Mouse (Mus musculus): ENCODE results near the gene Zfp568. TPM values are rescaled to one million over a fixed set of nuclear protein-coding genes. Genes with fewer than 3 reads are reported as not detected.

Zfp568 gene
- polyA plus RNA-seq, 1 experiment from 2014 or later, result 8.2 TPM

DNA sequence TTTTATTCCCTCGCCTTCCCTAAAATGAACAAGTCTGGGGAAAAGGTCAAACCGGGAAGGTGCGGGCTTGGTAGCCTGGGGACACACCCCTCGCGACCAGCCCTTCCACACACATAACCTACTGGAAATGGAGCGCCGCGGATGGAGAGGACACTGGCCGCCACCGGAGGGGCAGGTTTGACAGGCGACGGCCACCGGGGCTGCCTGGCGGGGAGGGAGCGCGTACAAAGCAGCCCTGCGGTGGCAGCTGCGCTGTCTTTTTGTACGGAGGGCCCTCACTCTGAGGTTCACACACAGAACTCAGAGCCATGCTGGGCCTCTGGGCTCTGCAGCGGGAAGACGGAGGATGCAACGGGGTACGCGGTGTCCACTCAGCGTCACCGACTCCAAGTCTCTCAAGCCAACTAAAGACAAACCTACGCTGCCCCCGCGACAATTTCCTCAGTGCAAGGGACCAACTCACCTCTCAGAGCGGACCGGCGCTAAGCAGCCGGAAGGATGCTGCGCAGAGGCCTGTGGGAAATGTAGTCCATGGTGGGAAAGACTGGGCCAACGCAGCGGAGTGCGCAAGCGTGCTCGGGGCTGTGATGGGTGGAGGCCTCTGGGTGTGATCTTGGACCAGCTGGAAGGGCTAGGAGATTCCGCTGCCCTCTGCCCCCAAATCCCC is 67.3 kb downstream of the Zfp568 start, which contains the start of gene Zfp14:
TSS of gene Zfp14 (minus strand) at position 499 of the 667 bp plus-strand sequence.
- Histone ChIP-seq H3K9ac (peak within 1 kb of the TSS; percentile 67), H3K27me3 (no peaks in the 10 kb centered on the region), H3K9me3 (replicated peaks) (no peaks in the 10 kb centered on the region), H3K36me3 (replicated peaks) (no peaks in the 10 kb centered on the region), H3K4me3 (replicated peaks) (peak within 1 kb of the TSS; percentile 73), H3K27ac (replicated peaks) (peak within 1 kb of the TSS; percentile 45; the same call in 1 of the 2 replicates), H3K4me2 (peak within 1 kb of the TSS; percentile 97), H3K4me1 (replicated peaks) (peaks cover 16% of the 10 kb centered on the region)
- WGBS (ENCODE audit: insufficient replicate concordance), result under 1% methylated on average over 40 of the region's 40 CpGs
- ATAC-seq (ENCODE audit: insufficient read depth), result peak; percentile 99

DNA sequence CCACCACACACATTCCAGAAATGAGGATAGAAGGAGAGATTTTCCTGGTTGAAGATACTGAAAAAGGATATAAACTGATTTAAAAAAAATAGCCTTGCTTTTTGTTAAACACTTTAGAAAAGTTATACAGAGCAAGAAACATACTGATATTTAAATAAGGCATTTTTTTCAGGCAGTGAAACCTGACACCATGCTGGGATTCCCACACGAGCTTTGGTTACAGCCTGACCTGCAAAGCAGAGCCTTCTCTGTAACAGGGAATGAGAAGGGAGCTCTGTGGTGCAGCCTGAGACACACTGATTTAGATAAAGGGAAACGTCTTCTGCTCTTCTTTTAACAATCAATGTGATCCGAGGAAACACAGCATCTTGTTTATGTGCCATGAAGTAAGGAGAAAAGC is 69.8 kb downstream of the Zfp568 start:
- H3K27me3 ChIP-seq, result no peaks in the 10 kb centered on the region
- no peak overlapping the region for H3K27ac ChIP-seq (replicated peaks)
- ATAC-seq (ENCODE audit: insufficient read depth), result no peak
- no peaks in the 10 kb centered on the region for H3K9me3 ChIP-seq (replicated peaks)
- H3K36me3 ChIP-seq (replicated peaks), result peaks cover 12% of the 10 kb centered on the region
- no peak overlapping the region for H3K4me2 ChIP-seq
- 12% methylated on average over 3 of the region's 3 CpGs for WGBS (ENCODE audit: insufficient replicate concordance)
- no peak overlapping the region for H3K9ac ChIP-seq
- no peak overlapping the region for H3K4me3 ChIP-seq (replicated peaks)
- peaks cover 16% of the 10 kb centered on the region for H3K4me1 ChIP-seq (replicated peaks)

DNA sequence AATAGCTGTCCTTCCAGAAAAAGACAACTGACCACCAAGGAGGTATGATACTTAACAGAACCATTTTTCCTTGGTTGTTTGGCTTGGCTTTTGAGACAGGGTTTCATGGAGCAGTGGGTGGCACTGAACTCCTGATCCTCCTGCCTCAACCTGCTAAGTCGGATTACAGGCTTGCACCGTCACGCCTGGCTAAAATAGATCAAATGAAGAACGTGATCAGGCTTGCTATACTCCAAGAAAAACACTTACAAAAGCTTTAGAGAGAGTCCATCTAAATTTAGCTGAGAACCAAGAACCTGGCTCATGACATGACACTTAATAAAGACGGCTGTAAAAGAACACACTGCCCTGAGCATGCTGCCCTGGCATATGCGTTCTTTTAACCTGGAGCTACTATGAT is 76.6 kb downstream of the Zfp568 start:
- Histone ChIP-seq H3K9me3 (replicated peaks) (no peaks in the 10 kb centered on the region), H3K4me2 (no peak overlapping the region), H3K4me1 (replicated peaks) (no peaks in the 10 kb centered on the region), H3K27me3 (no peaks in the 10 kb centered on the region), H3K36me3 (replicated peaks) (peaks cover 12% of the 10 kb centered on the region), H3K9ac (no peak overlapping the region), H3K4me3 (replicated peaks) (no peak overlapping the region), H3K27ac (replicated peaks) (no peak overlapping the region)
- WGBS (ENCODE audit: insufficient replicate concordance), result 76% methylated on average over 6 of the region's 6 CpGs
- ATAC-seq (ENCODE audit: insufficient read depth), result no peak

DNA sequence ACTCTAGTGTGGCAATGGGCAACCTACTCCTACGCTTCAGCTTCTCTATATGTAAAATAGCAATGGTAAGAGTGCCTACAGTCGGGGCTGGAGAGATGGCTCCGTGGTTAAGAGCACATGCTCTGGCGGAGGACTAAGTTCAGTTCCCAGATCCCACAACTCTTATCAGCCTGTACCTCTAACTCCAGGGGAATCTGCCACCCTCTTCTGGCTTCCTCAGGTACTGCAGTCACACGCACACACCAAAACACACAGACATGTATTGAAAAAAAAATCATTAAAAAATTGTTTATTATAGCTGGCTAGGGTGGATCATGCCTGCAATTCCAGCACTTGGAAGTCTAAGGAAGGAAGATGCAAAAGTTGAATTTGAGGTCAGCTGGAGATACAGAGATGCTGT is 78.7 kb downstream of the Zfp568 start:
- H3K36me3 ChIP-seq (replicated peaks), result peaks cover 4% of the 10 kb centered on the region; the same call in 1 of the 2 replicates
- H3K4me2 ChIP-seq, result no peak overlapping the region
- H3K27ac ChIP-seq (replicated peaks), result no peak overlapping the region
- H3K27me3 ChIP-seq, result no peaks in the 10 kb centered on the region
- no peak overlapping the region for H3K4me3 ChIP-seq (replicated peaks)
- WGBS (ENCODE audit: insufficient replicate concordance), result 72% methylated on average over 5 of the region's 5 CpGs
- no peaks in the 10 kb centered on the region for H3K4me1 ChIP-seq (replicated peaks)
- ATAC-seq (ENCODE audit: insufficient read depth), result no peak
- H3K9me3 ChIP-seq (replicated peaks), result no peaks in the 10 kb centered on the region
- H3K9ac ChIP-seq, result no peak overlapping the region

DNA sequence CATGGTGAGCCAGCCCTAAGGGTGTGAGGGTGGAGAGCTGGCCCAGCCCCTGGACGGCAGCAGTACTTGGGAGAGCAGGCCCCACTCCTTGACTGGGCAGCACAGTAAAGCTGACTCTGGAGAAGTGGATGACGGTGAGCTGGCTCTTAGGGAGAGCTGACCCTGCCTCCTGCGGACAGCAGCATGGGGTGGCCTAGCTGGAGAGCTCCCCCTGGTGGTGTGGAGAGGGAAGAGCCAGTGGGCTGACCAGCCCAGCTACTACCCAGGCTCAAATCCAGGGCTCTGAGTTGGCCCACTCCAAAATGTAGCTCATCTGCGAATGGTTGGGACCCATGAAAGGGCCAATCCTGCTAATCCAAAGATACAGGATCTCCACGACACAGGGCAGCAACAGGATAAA is 80.9 kb downstream of the Zfp568 start:
- H3K4me3 ChIP-seq (replicated peaks), result no peak overlapping the region
- no peaks in the 10 kb centered on the region for H3K4me1 ChIP-seq (replicated peaks)
- H3K9ac ChIP-seq, result no peak overlapping the region
- H3K36me3 ChIP-seq (replicated peaks), result peaks cover 4% of the 10 kb centered on the region; the same call in 1 of the 2 replicates
- H3K9me3 ChIP-seq (replicated peaks), result no peaks in the 10 kb centered on the region
- no peak for ATAC-seq (ENCODE audit: insufficient read depth)
- WGBS (ENCODE audit: insufficient replicate concordance), result 75% methylated on average over 5 of the region's 5 CpGs
- H3K27me3 ChIP-seq, result no peaks in the 10 kb centered on the region
- H3K4me2 ChIP-seq, result no peak overlapping the region
- no peak overlapping the region for H3K27ac ChIP-seq (replicated peaks)

DNA sequence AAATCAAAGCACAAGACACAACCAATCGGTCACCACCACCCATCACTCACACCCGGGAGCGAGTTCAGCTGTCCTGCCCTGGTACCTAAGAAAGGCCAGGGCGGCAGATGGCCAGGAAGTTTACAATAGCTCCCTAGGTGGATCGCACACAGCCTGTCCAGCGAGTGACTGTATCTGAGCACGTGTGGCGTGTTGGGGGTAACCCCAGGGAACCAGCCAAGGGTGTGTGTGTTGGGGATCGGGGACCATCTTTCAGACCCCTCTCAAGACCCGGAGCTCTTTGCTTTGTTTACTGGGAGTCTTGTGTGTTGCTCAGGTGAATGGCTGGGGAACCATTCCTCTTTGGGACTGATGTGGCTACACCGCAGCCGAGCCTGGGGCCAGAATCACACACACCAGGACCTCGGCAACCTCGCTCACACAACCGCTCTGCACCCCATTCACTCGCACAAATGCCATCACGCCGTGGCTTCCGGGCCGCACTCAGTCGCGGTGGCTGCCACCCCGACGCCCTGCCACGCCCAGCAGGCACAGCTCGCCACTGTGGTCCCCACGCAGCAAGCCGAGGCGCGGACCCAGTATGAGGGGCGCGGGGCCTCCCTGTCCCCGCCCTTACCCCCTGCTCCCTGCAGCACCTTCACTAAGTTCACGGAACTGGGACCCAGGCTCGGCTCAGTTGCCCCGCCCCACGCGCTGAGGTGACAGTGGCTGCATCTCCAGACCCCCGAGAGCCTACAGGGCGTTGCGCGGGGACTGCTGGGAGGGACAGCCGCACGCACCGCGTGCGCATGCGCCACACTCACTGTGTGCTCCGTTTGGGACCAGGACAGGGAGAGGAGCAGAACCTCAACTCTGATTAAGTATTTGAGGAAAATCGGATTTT is 88.6 kb downstream of the Zfp568 start, which contains the start of gene Zfp82:
TSS of gene Zfp82 (minus strand) at position 755 of the 883 bp plus-strand sequence.
- peak within 1 kb of the TSS; percentile 75 for H3K27ac ChIP-seq (replicated peaks)
- no peaks in the 10 kb centered on the region for H3K27me3 ChIP-seq
- no peaks in the 10 kb centered on the region for H3K36me3 ChIP-seq (replicated peaks)
- H3K4me2 ChIP-seq, result peak within 1 kb of the TSS; percentile 97
- peak within 1 kb of the TSS; percentile 83 for H3K4me3 ChIP-seq (replicated peaks)
- peaks cover 18% of the 10 kb centered on the region for H3K4me1 ChIP-seq (replicated peaks)
- peak; percentile 93 for ATAC-seq (ENCODE audit: insufficient read depth)
- WGBS (ENCODE audit: insufficient replicate concordance), result 1% methylated on average over 50 of the region's 50 CpGs
- H3K9me3 ChIP-seq (replicated peaks), result no peaks in the 10 kb centered on the region
- peak within 1 kb of the TSS; percentile 68 for H3K9ac ChIP-seq

Other genes starting within 250 kb of the Zfp568 start
- 3.2 TPM in 2 replicates for gene Zfp84, start 215.4 kb upstream of the Zfp568 start, polyA plus RNA-seq (2015; fragmentation: Nextera tagmentation; extraction: Ambion mirVana)
- gene Zfp30, start 200.0 kb upstream of the Zfp568 start, polyA plus RNA-seq (2015; fragmentation: Nextera tagmentation; extraction: Ambion mirVana), result 0.54 and 0.67 TPM in 2 replicates
- gene Zfp790, start 167.8 kb upstream of the Zfp568 start, polyA plus RNA-seq (2015; fragmentation: Nextera tagmentation; extraction: Ambion mirVana), result 2.9 and 4.1 TPM in 2 replicates
- gene Zfp940, start 130.3 kb upstream of the Zfp568 start, polyA plus RNA-seq (2015; fragmentation: Nextera tagmentation; extraction: Ambion mirVana), result 0.36 and 0.83 TPM in 2 replicates
- gene Zfp420, start 124.0 kb upstream of the Zfp568 start, polyA plus RNA-seq (2015; fragmentation: Nextera tagmentation; extraction: Ambion mirVana), result 0.91 and 0.97 TPM in 2 replicates
- gene Zfp27, start 77.4 kb upstream of the Zfp568 start, polyA plus RNA-seq (2015; fragmentation: Nextera tagmentation; extraction: Ambion mirVana), result 1.4 and 1.7 TPM in 2 replicates
- 0.35 and 0.39 TPM in 2 replicates for gene Zfp383, start 75.7 kb upstream of the Zfp568 start, polyA plus RNA-seq (2015; fragmentation: Nextera tagmentation; extraction: Ambion mirVana)
- 1.5 and 1.8 TPM in 2 replicates for gene Zfp74, start 29.9 kb upstream of the Zfp568 start, polyA plus RNA-seq (2015; fragmentation: Nextera tagmentation; extraction: Ambion mirVana)
- 0.37 and 0.53 TPM in 2 replicates for gene Zfp14, start 67.4 kb downstream of the Zfp568 start, polyA plus RNA-seq (2015; fragmentation: Nextera tagmentation; extraction: Ambion mirVana)
- 1.3 and 1.6 TPM in 2 replicates for gene Zfp82, start 88.9 kb downstream of the Zfp568 start, polyA plus RNA-seq (2015; fragmentation: Nextera tagmentation; extraction: Ambion mirVana)
- not detected in 2 replicates for gene Gm26920, start 106.5 kb downstream of the Zfp568 start, polyA plus RNA-seq (2015; fragmentation: Nextera tagmentation; extraction: Ambion mirVana)
- gene Zfp566, start 106.6 kb downstream of the Zfp568 start, polyA plus RNA-seq (2015; fragmentation: Nextera tagmentation; extraction: Ambion mirVana), result 1.4 and 1.9 TPM in 2 replicates
- 12.2 and 13.4 TPM in 2 replicates for gene Zfp260, start 110.8 kb downstream of the Zfp568 start, polyA plus RNA-seq (2015; fragmentation: Nextera tagmentation; extraction: Ambion mirVana)
- gene Zfp382, start 138.0 kb downstream of the Zfp568 start, polyA plus RNA-seq (2015; fragmentation: Nextera tagmentation; extraction: Ambion mirVana), result 1.4 and 1.6 TPM in 2 replicates
- 4.2 and 4.5 TPM in 2 replicates for gene Zfp146, start 185.8 kb downstream of the Zfp568 start, polyA plus RNA-seq (2015; fragmentation: Nextera tagmentation; extraction: Ambion mirVana)
- gene Cox7a1, start 200.2 kb downstream of the Zfp568 start, polyA plus RNA-seq (2015; fragmentation: Nextera tagmentation; extraction: Ambion mirVana), result 5.6 and 7.7 TPM in 2 replicates
- 36.2 and 40.8 TPM in 2 replicates for gene Capns1, start 214.9 kb downstream of the Zfp568 start, polyA plus RNA-seq (2015; fragmentation: Nextera tagmentation; extraction: Ambion mirVana)
- 43.3 and 44.4 TPM in 2 replicates for gene Polr2i, start 248.0 kb downstream of the Zfp568 start, polyA plus RNA-seq (2015; fragmentation: Nextera tagmentation; extraction: Ambion mirVana)
- 42.0 and 44.0 TPM in 2 replicates for gene Tbcb, start 248.3 kb downstream of the Zfp568 start, polyA plus RNA-seq (2015; fragmentation: Nextera tagmentation; extraction: Ambion mirVana)

Data from liver, embryonic 15.5 days (tissue).